Mouse (Mus musculus): ENCODE measurements at regions not wholly inside any gene's neighbourhood (a gene's known extent, or its start where the extent isn't known, plus 50 kb on each side); places are given as distances from the start of the nearest gene placed in this dataset.

- WGBS, result 37% methylated on average over 11 of the region's 11 CpGs
- no peaks in the 10 kb centered on the region for H3K36me3 ChIP-seq
- no peaks in the 10 kb centered on the region for H3K9me3 ChIP-seq
- H3K4me3 ChIP-seq, result no peak overlapping the region
- H3K27ac ChIP-seq, result 0 out of 2 replicates have a peak overlapping the region, but pooled peaks have one; percentile 35
- DNase-seq (ENCODE audit: low spot score), result no peak
- peaks cover 11% of the 10 kb centered on the region for H3K4me1 ChIP-seq (replicated peaks)
- H3K27me3 ChIP-seq (ENCODE audit: insufficient read depth, poor library complexity, severe bottlenecking), result no peaks in the 10 kb centered on the region
Measured at GRCm38 (mm10) chr1:43882576-43882975, 50.9 kb upstream of the Tpp2 start.

GRCm38 (mm10) chr1:43880396-43880795, 52.8 kb upstream of the Uxs1 start:
- 84% methylated on average over 3 of the region's 3 CpGs for WGBS

GRCm38 (mm10) chr1:43879896-43880295, 52.3 kb upstream of the Uxs1 start:
- no peak for DNase-seq (ENCODE audit: low spot score)
- no peaks in the 10 kb centered on the region for H3K36me3 ChIP-seq
- H3K27me3 ChIP-seq (ENCODE audit: insufficient read depth, poor library complexity, severe bottlenecking), result no peaks in the 10 kb centered on the region
- no peak overlapping the region for H3K27ac ChIP-seq
- 83% methylated on average over 4 of the region's 4 CpGs for WGBS
- peaks cover 11% of the 10 kb centered on the region for H3K4me1 ChIP-seq (replicated peaks)
- no peak overlapping the region for H3K4me3 ChIP-seq
- H3K9me3 ChIP-seq, result no peaks in the 10 kb centered on the region

More at GRCm38 (mm10) chr1:43880396-43880795, 52.8 kb upstream of the Uxs1 start:
- Histone ChIP-seq H3K4me3 (no peak overlapping the region), H3K9me3 (no peaks in the 10 kb centered on the region), H3K36me3 (no peaks in the 10 kb centered on the region), H3K27ac (no peak overlapping the region), H3K27me3 (ENCODE audit: insufficient read depth, poor library complexity, severe bottlenecking) (no peaks in the 10 kb centered on the region), H3K4me1 (replicated peaks) (peaks cover 11% of the 10 kb centered on the region)
- DNase-seq (ENCODE audit: low spot score), result no peak

GRCm38 (mm10) chr1:43879163-43879562, 51.6 kb upstream of the Uxs1 start:
- 83% methylated on average over 8 of the region's 8 CpGs for WGBS
- Histone ChIP-seq H3K9me3 (no peaks in the 10 kb centered on the region), H3K36me3 (no peaks in the 10 kb centered on the region), H3K27ac (no peak overlapping the region), H3K4me1 (replicated peaks) (peaks cover 11% of the 10 kb centered on the region), H3K27me3 (ENCODE audit: insufficient read depth, poor library complexity, severe bottlenecking) (no peaks in the 10 kb centered on the region), H3K4me3 (no peak overlapping the region)
- no peak for DNase-seq (ENCODE audit: low spot score)

GRCm38 (mm10) chr1:43878163-43878562, 50.6 kb upstream of the Uxs1 start:
- no peaks in the 10 kb centered on the region for H3K27me3 ChIP-seq (ENCODE audit: insufficient read depth, poor library complexity, severe bottlenecking)
- H3K4me1 ChIP-seq (replicated peaks), result peaks cover 11% of the 10 kb centered on the region
- no peak overlapping the region for H3K27ac ChIP-seq
- H3K4me3 ChIP-seq, result no peak overlapping the region
- H3K9me3 ChIP-seq, result no peaks in the 10 kb centered on the region
- no peaks in the 10 kb centered on the region for H3K36me3 ChIP-seq
- WGBS, result 86% methylated on average over 2 of the region's 2 CpGs
- no peak for DNase-seq (ENCODE audit: low spot score)

GRCm38 (mm10) chr1:43877704-43878103, 50.1 kb upstream of the Uxs1 start:
- Histone ChIP-seq H3K4me3 (no peak overlapping the region), H3K36me3 (no peaks in the 10 kb centered on the region), H3K27ac (no peak overlapping the region), H3K4me1 (replicated peaks) (peaks cover 9% of the 10 kb centered on the region), H3K27me3 (ENCODE audit: insufficient read depth, poor library complexity, severe bottlenecking) (no peaks in the 10 kb centered on the region), H3K9me3 (no peaks in the 10 kb centered on the region)
- DNase-seq (ENCODE audit: low spot score), result no peak

Data from hindbrain, embryonic 10.5 days (tissue).